Mouse (Mus musculus) cortical plate, adult 2 months (tissue): ENCODE data around the gene Ybey.

Experiments
- CTCF ChIP-seq: fragments of 200-500 bp; IDR thresholded peaks from 2 replicates; pipeline ENCODE4 v1.5.1; 2011; ENCODE audit warnings: mild to moderate bottlenecking, control low read depth, low read length; ENCODE audit not compliant: insufficient read depth; ENCODE audit errors: extremely low read depth
- POLR2A ChIP-seq: fragments of 200-500 bp; IDR thresholded peaks from 2 replicates; pipeline ENCODE4 v1.6.1; 2011; ENCODE audit warnings: mild to moderate bottlenecking, low read length, control low read depth; ENCODE audit not compliant: insufficient read depth; ENCODE audit errors: extremely low read depth

DNA sequence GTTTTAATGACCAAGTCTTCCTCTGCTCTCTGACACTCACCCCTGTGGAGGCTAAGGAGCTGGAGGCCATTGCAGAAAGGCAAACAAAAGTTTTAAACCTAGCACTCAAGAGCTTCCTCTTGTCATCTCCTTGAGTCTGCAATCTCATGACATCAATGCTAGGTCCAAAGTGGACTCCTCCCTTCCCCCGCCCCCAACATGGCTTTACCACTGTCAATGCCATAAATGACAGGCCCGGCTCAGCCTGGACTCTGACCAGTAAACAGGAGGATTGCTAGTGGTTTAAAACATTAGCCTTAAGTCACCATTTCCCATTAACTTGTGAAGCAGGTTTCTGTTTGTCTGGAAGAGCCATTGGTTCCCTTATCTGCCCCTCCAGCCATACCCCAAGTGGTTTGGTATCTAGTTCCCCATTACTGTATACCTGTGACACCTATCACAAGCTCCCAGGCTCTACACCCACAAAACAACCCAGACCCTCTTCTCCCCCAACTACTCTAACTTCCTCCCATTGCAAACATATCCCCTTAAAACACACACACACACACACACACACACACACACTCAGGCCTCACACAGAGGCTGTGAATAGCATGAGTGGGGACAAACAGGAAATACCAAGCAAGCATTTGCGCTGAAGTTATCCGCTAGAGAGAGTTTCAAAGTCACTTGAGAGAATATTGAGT is 22.8 kb downstream of the Ybey start:
- TF ChIP-seq POLR2A = no peak
- TF ChIP-seq CTCF = no peak
